Mouse (Mus musculus): Measurements from ENCODE around the gene Grik4. TPM values are rescaled to one million over a fixed set of nuclear protein-coding genes. Genes with fewer than 3 reads are reported as not detected.
"Not testable (repeated sequence)": the region's sequence is repeated elsewhere in the genome, so short reads cannot be mapped to it uniquely, and the experiment has no call there.

Grik4 gene
- total and polyA plus RNA-seq, 2 experiments from 2014 or later, result 7.7 to 11.9 TPM

DNA sequence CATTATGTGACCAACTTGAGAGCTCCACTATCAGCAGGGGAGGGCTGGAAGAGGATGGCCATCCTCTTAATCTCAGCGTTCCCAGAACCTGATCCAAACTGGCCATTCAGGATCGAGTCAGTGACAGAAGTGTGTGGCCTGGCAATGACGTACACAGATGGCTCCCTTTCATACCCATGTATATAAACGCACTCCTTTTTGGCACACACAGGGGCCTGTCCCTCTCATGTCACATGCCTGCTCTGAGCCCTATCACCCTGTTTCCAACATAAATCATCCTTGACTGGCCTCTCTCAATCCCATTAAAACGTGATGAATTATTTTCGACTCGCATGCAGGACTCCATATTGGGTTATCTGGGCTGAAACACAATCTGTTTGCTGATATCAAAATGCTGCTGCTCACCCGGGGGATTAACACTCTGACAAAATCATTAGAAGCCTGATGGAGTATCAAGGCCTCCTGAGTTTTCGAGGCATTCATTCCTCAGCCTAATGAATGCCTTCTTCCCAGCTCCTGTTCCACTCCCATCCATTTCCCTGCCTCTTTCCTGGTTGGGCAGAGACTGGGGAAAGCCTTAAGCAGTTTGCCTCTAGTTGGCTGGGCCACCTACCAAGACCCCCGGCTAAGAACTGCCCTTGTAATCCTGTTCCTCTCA lies 159.0 kb downstream of the Grik4 start:
- no peak for DNase-seq
- Histone ChIP-seq H3K4me1 (ENCODE audit: insufficient read depth) (no peaks in the 10 kb centered on the region), H3K4me2 (ENCODE audit: low read depth) (no peak overlapping the region), H3K36me3 (ENCODE audit: insufficient read depth) (no peaks in the 10 kb centered on the region), H3K27ac (ENCODE audit: low read depth, low read length) (no peak overlapping the region), H3K4me3 (ENCODE audit: low read depth, low read length) (no peak overlapping the region), H3K27me3 (ENCODE audit: insufficient read depth, low read length) (no peaks in the 10 kb centered on the region), H3K9ac (no peak overlapping the region), H3K9me3 (ENCODE audit: low read length) (no peaks in the 10 kb centered on the region)
- TF ChIP-seq CTCF (IDR thresholded peaks at IDR 0.05; ENCODE audit: low read depth), result no peak
- WGBS, result 47% methylated on average over 10 of the region's 10 CpGs
- ATAC-seq, result no peak

DNA sequence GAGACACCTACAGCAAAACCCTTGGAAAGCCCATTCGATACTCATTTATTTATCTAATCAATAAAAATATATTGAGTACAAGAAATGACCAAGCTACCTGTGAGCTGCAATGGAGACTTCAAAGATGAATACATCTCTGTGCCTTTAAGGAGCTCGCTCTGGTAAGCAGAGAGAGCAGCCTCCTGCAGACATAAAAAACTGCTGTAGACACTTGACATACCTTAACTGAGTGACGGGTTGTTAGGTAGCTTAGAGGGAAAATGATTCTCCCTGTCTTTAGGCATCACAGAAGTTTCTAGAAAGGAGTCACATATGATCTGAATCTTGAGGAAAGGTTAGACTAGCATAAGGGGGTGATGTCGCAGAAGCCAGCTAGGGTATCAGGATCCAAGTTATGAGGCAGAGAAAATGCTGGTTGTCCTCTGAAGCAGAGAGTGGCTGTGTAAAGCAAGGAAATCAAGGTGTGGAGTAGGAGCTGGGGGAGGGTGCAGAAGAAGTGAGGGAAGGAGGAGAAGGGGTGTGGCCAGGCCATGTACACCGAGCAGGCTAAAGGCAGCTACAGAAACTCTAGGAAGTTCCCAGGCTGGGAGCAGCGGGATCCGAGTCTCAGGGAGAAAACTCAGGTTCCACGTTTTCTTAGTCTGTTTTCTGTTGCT lies 160.9 kb downstream of the Grik4 start:
- Histone ChIP-seq H3K9ac (no peak overlapping the region), H3K4me3 (ENCODE audit: low read depth, low read length) (no peak overlapping the region), H3K9me3 (ENCODE audit: low read length) (no peaks in the 10 kb centered on the region), H3K27ac (ENCODE audit: low read depth, low read length) (no peak overlapping the region), H3K4me1 (ENCODE audit: insufficient read depth) (no peaks in the 10 kb centered on the region), H3K27me3 (ENCODE audit: insufficient read depth, low read length) (no peaks in the 10 kb centered on the region), H3K4me2 (ENCODE audit: low read depth) (no peak overlapping the region), H3K36me3 (ENCODE audit: insufficient read depth) (no peaks in the 10 kb centered on the region)
- TF ChIP-seq CTCF (IDR thresholded peaks at IDR 0.05; ENCODE audit: low read depth), result no peak
- ATAC-seq (no peak), DNase-seq (no peak)
- 53% methylated on average over 8 of the region's 8 CpGs for WGBS

GRCm38 (mm10) chr9:42778471-42779263 lies 165.6 kb downstream of the Grik4 start:
- ATAC-seq; H3K9me3 ChIP-seq (ENCODE audit: low read length); DNase-seq: not testable (repeated sequence)

GRCm38 (mm10) chr9:42777913-42778312 lies 166.4 kb downstream of the Grik4 start:
- Histone ChIP-seq H3K9ac (no peak overlapping the region), H3K4me1 (ENCODE audit: insufficient read depth) (no peaks in the 10 kb centered on the region), H3K27ac (ENCODE audit: low read depth, low read length) (no peak overlapping the region), H3K4me3 (ENCODE audit: low read depth, low read length) (no peak overlapping the region), H3K36me3 (ENCODE audit: insufficient read depth) (no peaks in the 10 kb centered on the region), H3K9me3 (ENCODE audit: low read length) (no peaks in the 10 kb centered on the region), H3K4me2 (ENCODE audit: low read depth) (no peak overlapping the region), H3K27me3 (ENCODE audit: insufficient read depth, low read length) (no peaks in the 10 kb centered on the region)
- DNase-seq (no peak), ATAC-seq (no peak)
- TF ChIP-seq CTCF (IDR thresholded peaks at IDR 0.05; ENCODE audit: low read depth), result no peak
- WGBS, result 78% methylated on average over 8 of the region's 8 CpGs

More at GRCm38 (mm10) chr9:42778471-42779263, 165.6 kb downstream of the Grik4 start:
- H3K4me3 ChIP-seq (ENCODE audit: low read depth, low read length); H3K36me3 ChIP-seq (ENCODE audit: insufficient read depth); H3K9ac ChIP-seq; H3K27me3 ChIP-seq (ENCODE audit: insufficient read depth, low read length); H3K4me2 ChIP-seq (ENCODE audit: low read depth); H3K4me1 ChIP-seq (ENCODE audit: insufficient read depth); H3K27ac ChIP-seq (ENCODE audit: low read depth, low read length): not testable (repeated sequence)
- 83% methylated on average over 21 of the region's 21 CpGs for WGBS

DNA sequence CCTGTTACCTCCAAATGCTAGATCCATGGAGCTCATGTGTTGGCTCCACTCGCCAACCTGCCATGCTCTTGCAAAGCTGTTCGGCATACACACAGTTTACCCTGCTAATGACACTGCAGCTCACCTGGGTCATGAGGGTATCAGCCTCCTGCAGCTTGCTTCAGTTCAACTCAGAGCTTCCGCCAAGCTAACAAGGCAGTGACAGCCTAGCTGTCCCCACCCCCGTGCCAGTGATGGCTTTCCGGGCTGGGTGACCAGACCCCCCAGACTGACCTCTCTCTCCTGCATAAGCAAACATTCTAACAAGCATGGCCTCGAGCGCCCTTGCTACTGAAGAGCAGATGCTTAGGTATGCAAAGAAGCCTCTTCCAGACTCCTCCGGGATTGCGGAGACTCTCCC lies 167.5 kb downstream of the Grik4 start:
- no peak overlapping the region for H3K4me3 ChIP-seq (ENCODE audit: low read depth, low read length)
- no peak for DNase-seq
- H3K27me3 ChIP-seq (ENCODE audit: insufficient read depth, low read length), result no peaks in the 10 kb centered on the region
- no peak for ATAC-seq
- WGBS, result 80% methylated on average over 9 of the region's 9 CpGs
- H3K27ac ChIP-seq (ENCODE audit: low read depth, low read length), result no peak overlapping the region
- no peaks in the 10 kb centered on the region for H3K9me3 ChIP-seq (ENCODE audit: low read length)
- no peak for TF ChIP-seq CTCF (IDR thresholded peaks at IDR 0.05; ENCODE audit: low read depth)
- H3K9ac ChIP-seq, result no peak overlapping the region
- H3K4me1 ChIP-seq (ENCODE audit: insufficient read depth), result no peaks in the 10 kb centered on the region
- H3K4me2 ChIP-seq (ENCODE audit: low read depth), result no peak overlapping the region
- H3K36me3 ChIP-seq (ENCODE audit: insufficient read depth), result no peaks in the 10 kb centered on the region

DNA sequence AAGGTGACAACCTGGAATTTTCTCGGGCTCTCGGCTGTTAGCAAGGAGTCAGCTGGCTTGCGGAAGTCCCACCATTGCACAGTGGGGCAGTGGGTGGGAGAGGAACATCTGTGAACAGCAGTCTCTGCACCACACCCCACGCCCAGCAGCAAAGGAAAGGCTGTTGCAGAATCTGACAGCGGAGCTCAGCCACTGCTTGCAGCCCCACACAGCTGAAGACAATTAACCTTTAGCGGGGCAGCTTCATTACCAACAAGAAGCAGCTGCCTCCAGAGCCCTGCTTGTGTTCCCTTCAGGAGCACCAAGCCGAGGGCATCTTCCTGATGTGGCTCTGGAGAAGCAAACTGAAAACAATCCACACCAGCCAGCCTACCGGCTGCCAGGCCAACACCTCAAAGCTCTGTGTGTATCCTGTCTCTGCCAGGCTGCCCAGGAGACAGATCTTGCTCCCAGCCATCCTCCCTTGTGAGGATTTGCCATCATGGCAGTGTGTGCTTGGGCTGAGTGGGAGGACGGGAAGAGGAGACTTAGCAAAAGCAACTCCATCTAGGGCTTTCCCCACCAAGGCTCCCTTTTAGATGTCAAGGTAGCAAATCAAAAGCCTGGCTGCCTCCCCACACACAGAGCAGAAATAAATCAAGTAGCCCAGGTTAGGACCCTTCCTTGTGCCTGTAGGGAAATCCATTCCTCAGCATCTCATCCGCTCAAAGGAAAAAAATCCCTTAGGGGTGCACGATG lies 179.3 kb downstream of the Grik4 start:
- peak; percentile 60 for ATAC-seq

More for the DNA sequence above, 179.3 kb downstream of the Grik4 start:
- H3K27ac ChIP-seq (ENCODE audit: low read depth, low read length), result no peak overlapping the region
- no peak overlapping the region for H3K4me2 ChIP-seq (ENCODE audit: low read depth)
- TF ChIP-seq CTCF (IDR thresholded peaks at IDR 0.05; ENCODE audit: low read depth), result no peak
- H3K4me1 ChIP-seq (ENCODE audit: insufficient read depth), result no peaks in the 10 kb centered on the region
- no peaks in the 10 kb centered on the region for H3K9me3 ChIP-seq (ENCODE audit: low read length)
- no peak overlapping the region for H3K9ac ChIP-seq
- H3K36me3 ChIP-seq (ENCODE audit: insufficient read depth), result no peaks in the 10 kb centered on the region
- no peak overlapping the region for H3K4me3 ChIP-seq (ENCODE audit: low read depth, low read length)
- DNase-seq, result peak; percentile 14
- 51% methylated on average over 11 of the region's 11 CpGs for WGBS
- no peaks in the 10 kb centered on the region for H3K27me3 ChIP-seq (ENCODE audit: insufficient read depth, low read length)

Data from forebrain, postnatal 0 days (tissue).